ENCODE assay signal across 14 mouse cellular contexts in genomic region chr1:74376396-74376795, GRCm38 (mm10). TPM values are rescaled to one million over a fixed set of nuclear protein-coding genes. Genes with fewer than 3 reads are reported as not detected.
DNase-seq lines count a peak whose midpoint lies in the region; ATAC-seq and TF ChIP-seq lines count a peak whose summit lies in the region.
"Had no signal": no experiment of that assay in that cellular context is flagged by ENCODE, and none has a peak within 500 bp of the region (broad histone marks: within the 10 kb centered on the region; RNA-seq: fewer than 3 reads in every experiment).

No protein-coding gene starts in this region.

- no peaks in the 10 kb centered on the region for H3K36me3 ChIP-seq in forebrain, embryonic 10.5 days (replicated peaks)
- no peaks in the 10 kb centered on the region for H3K36me3 ChIP-seq in forebrain, embryonic 15.5 days
- H3K36me3 ChIP-seq in liver, adult 2 months (ENCODE audit: control insufficient read depth, insufficient read depth, low read length) = no peaks in the 10 kb centered on the region
- no peaks in the 10 kb centered on the region for H3K36me3 ChIP-seq in liver, embryonic 12.5 days
- no peaks in the 10 kb centered on the region for H3K36me3 ChIP-seq in ES-E14 (ENCODE audit: control insufficient read depth, insufficient read depth, low read length, poor library complexity, severe bottlenecking)

- H3K79me2 ChIP-seq in liver, adult 2 months (ENCODE audit: control insufficient read depth, insufficient read depth, low read length) = no peaks in the 10 kb centered on the region

- no peak for TF ChIP-seq CTCF in liver, adult 2 months (IDR thresholded peaks at IDR 0.05; ENCODE audit: low read depth, low read length)

- H3K9ac ChIP-seq in forebrain, embryonic 15.5 days (replicated peaks) = no peak overlapping the region
- no peak overlapping the region for H3K9ac ChIP-seq in liver, adult 2 months (ENCODE audit: low read depth, low read length)
- H3K9ac ChIP-seq in liver, embryonic 12.5 days = no peak overlapping the region
- H3K9ac ChIP-seq in ES-E14 (ENCODE audit: insufficient read depth, low read depth, low read length, poor library complexity, severe bottlenecking) = no peak overlapping the region
- H3K9ac ChIP-seq: liver, embryonic 14.5 days had no signal

- no peak for ATAC-seq in forebrain, embryonic 15.5 days (replicated peaks)
- no peak for ATAC-seq in liver, embryonic 12.5 days

- in situ Hi-C loops in ES-E14 (cut with MboI; ENCODE audit: low sequenced_read_pairs in 2 of 2, unreplicated experiment in 2 of 2) = no loop called here

- intact Hi-C loops in gastrocnemius, postnatal 14 days (cut with DNase I; ENCODE audit: low total_unique reads) = no loop called here

- H3K27me3 ChIP-seq in forebrain, embryonic 10.5 days (ENCODE audit: poor library complexity, severe bottlenecking) = no peaks in the 10 kb centered on the region
- no peaks in the 10 kb centered on the region for H3K27me3 ChIP-seq in forebrain, embryonic 15.5 days
- no peaks in the 10 kb centered on the region for H3K27me3 ChIP-seq in liver, adult 2 months (ENCODE audit: control insufficient read depth, insufficient read depth, low read length)
- H3K27me3 ChIP-seq in liver, embryonic 12.5 days (replicated peaks) = peaks cover 6% of the 10 kb centered on the region; the same call in 1 of the 2 replicates

- WGBS in forebrain, embryonic 10.5 days = 92% methylated on average over 4 of the region's 4 CpGs
- WGBS in forebrain, embryonic 15.5 days = 79% methylated on average over 4 of the region's 4 CpGs
- 89% methylated on average over 4 of the region's 4 CpGs for WGBS in liver, adult 2 months
- 58% methylated on average over 4 of the region's 4 CpGs for WGBS in liver, embryonic 12.5 days (ENCODE audit: insufficient replicate concordance)

- peaks cover 19% of the 10 kb centered on the region for H3K4me1 ChIP-seq in forebrain, embryonic 10.5 days
- H3K4me1 ChIP-seq in forebrain, embryonic 15.5 days = no peaks in the 10 kb centered on the region
- H3K4me1 ChIP-seq in liver, adult 2 months (ENCODE audit: control insufficient read depth, insufficient read depth, low read length) = peaks cover 11% of the 10 kb centered on the region
- H3K4me1 ChIP-seq in liver, embryonic 12.5 days = peaks cover 34% of the 10 kb centered on the region
- peaks cover 0 to 13% of the 10 kb centered on the region in 2 experiments; a peak in 2 of 4 replicates for H3K4me1 ChIP-seq in ES-E14 (ENCODE audit: control insufficient read depth in 2 of 2, insufficient read depth in 2 of 2, low read length in 2 of 2, poor library complexity in 1 of 2)

- H3K4me3 ChIP-seq in forebrain, embryonic 10.5 days = no peak overlapping the region
- H3K4me3 ChIP-seq in forebrain, embryonic 15.5 days = no peak overlapping the region
- H3K4me3 ChIP-seq in liver, adult 2 months (ENCODE audit: insufficient read depth, low read depth, low read length) = peak overlapping the region; percentile 18; the same call in 1 of the 2 replicates
- no peak overlapping the region for H3K4me3 ChIP-seq in liver, embryonic 12.5 days
- H3K4me3 ChIP-seq in ES-E14 (ENCODE audit: insufficient read depth in 1 of 2, low read depth in 1 of 2, low read length in 2 of 2, poor library complexity in 1 of 2, severe bottlenecking in 1 of 2) = no peak overlapping the region

- no peak for TF ChIP-seq POLR2A in liver, adult 2 months (IDR thresholded peaks at IDR 0.05; ENCODE audit: extremely low read depth, insufficient read depth, low read length)

- no peaks in the 10 kb centered on the region for H3K9me3 ChIP-seq in forebrain, embryonic 10.5 days
- no peaks in the 10 kb centered on the region for H3K9me3 ChIP-seq in forebrain, embryonic 15.5 days
- H3K9me3 ChIP-seq in liver, embryonic 12.5 days (replicated peaks) = no peaks in the 10 kb centered on the region
- no peaks in the 10 kb centered on the region for H3K9me3 ChIP-seq in ES-E14 (ENCODE audit: control insufficient read depth, insufficient read depth, low read depth, low read length)

- no peak for DNase-seq in forebrain, embryonic 10.5 days (ENCODE audit: extremely low spot score, low spot score)
- DNase-seq in liver, adult 2 months (ENCODE audit: extremely low read depth, low read depth, low spot score) = no peak
- no peak for DNase-seq in ES-E14 (ENCODE audit: low read depth, low spot score)
- peak; percentile 63 for DNase-seq in gastrocnemius, postnatal 14 days
- DNase-seq in right cerebral cortex, postnatal 10 days (ENCODE audit: low spot score in 2 of 2) = no peak
- no peak for DNase-seq in embryo, embryonic 10 days (ENCODE audit: low spot score)
- DNase-seq: B cell, adult 2 months; kidney, adult 18-20 months; spleen, adult 18-20 months; thymus, adult 18-20 months had no signal

- H3K4me2 ChIP-seq in forebrain, embryonic 15.5 days (replicated peaks) = no peak overlapping the region
- no peak overlapping the region for H3K4me2 ChIP-seq in liver, embryonic 12.5 days

- H3K27ac ChIP-seq in forebrain, embryonic 10.5 days = 0 out of 2 replicates have a peak overlapping the region, but pooled peaks have one; percentile 37
- no peak overlapping the region for H3K27ac ChIP-seq in forebrain, embryonic 15.5 days (replicated peaks)
- H3K27ac ChIP-seq in liver, adult 2 months (replicated peaks; ENCODE audit: insufficient read depth, low read depth, low read length) = 0 out of 2 replicates have a peak overlapping the region, but pooled peaks have one; percentile 12
- no peak overlapping the region for H3K27ac ChIP-seq in liver, embryonic 12.5 days
- no peak overlapping the region for H3K27ac ChIP-seq in ES-E14 (ENCODE audit: insufficient read depth, low read depth, low read length, poor library complexity, severe bottlenecking)
- H3K27ac ChIP-seq: liver, embryonic 14.5 days had no signal

TF ChIP-seq in ES-E14, 5 proteins besides CTCF, POLR2A, EP300 and RAD21:
- peak; percentile 56; the same call in 1 of the 2 replicates for TF ChIP-seq MAFK (IDR thresholded peaks at IDR 0.05; ENCODE audit: insufficient read depth, low read depth, low read length)
- TF ChIP-seq ZC3H11A (IDR thresholded peaks at IDR 0.05; ENCODE audit: borderline replicate concordance, low read depth, low read length) = no peak

RNA-seq across cellular contexts. Expression of gene Slc11a1, which starts 1.4 kb away (rescaled TPM):
- polyA plus RNA-seq in forebrain, embryonic 10.5 days (2016; fragmentation: Nextera tagmentation; extraction: Ambion mirVana) = 2.7 and 2.9 TPM in 2 replicates
- polyA plus RNA-seq in forebrain, embryonic 15.5 days (2015; fragmentation: Nextera tagmentation; extraction: Ambion mirVana) = 1.9 and 3.2 TPM in 2 replicates
- total RNA-seq in liver, adult 2 months (2014; rRNA removed) = 17.5 and 23.4 TPM in 2 replicates
- polyA plus RNA-seq in liver, adult 2 months (2012; rRNA removed) = 10.8 and 21.4 TPM in 2 replicates
- 8.6 and 9.0 TPM in 2 replicates for polyA plus RNA-seq in liver, embryonic 12.5 days (2016; fragmentation: Nextera tagmentation; extraction: Ambion mirVana)
- total RNA-seq in ES-E14 (2012; rRNA removed) = 19.9 and 44.4 TPM in 2 replicates
- 1 to 10 TPM; 2.5 to 4.5 TPM for total RNA-seq in gastrocnemius, postnatal 14 days (2021)

RNA-seq across cellular contexts. Expression of gene Catip, which starts 14.5 kb away (rescaled TPM):
- 0.12 and 0.34 TPM in 2 replicates for polyA plus RNA-seq in forebrain, embryonic 10.5 days (2016; fragmentation: Nextera tagmentation; extraction: Ambion mirVana)
- 0.38 and 1.2 TPM in 2 replicates for polyA plus RNA-seq in forebrain, embryonic 15.5 days (2015; fragmentation: Nextera tagmentation; extraction: Ambion mirVana)
- 0.09 TPM in 1 of 2 replicates, not detected in the other for total RNA-seq in liver, adult 2 months (2014; rRNA removed)
- polyA plus RNA-seq in liver, adult 2 months (2012; rRNA removed) = 0.09 TPM in 1 of 2 replicates, not detected in the other
- 0.11 and 0.14 TPM in 2 replicates for polyA plus RNA-seq in liver, embryonic 12.5 days (2016; fragmentation: Nextera tagmentation; extraction: Ambion mirVana)
- 7.3 and 9.1 TPM in 2 replicates for total RNA-seq in ES-E14 (2012; rRNA removed)
- under 1 TPM; 0.10 to 0.20 TPM for total RNA-seq in gastrocnemius, postnatal 14 days (2021)
- total RNA-seq: megakaryocyte-erythroid progenitor cell, adult 5-6 weeks had no signal

RNA-seq across cellular contexts. Expression of gene Ctdsp1, which starts 14.9 kb away (rescaled TPM):
- 38.0 and 38.2 TPM in 2 replicates for polyA plus RNA-seq in forebrain, embryonic 10.5 days (2016; fragmentation: Nextera tagmentation; extraction: Ambion mirVana)
- polyA plus RNA-seq in forebrain, embryonic 15.5 days (2015; fragmentation: Nextera tagmentation; extraction: Ambion mirVana) = 21.4 and 22.4 TPM in 2 replicates
- total RNA-seq in liver, adult 2 months (2014; rRNA removed) = 27.1 and 41.9 TPM in 2 replicates
- polyA plus RNA-seq in liver, adult 2 months (2012; rRNA removed) = 167 and 185 TPM in 2 replicates
- 42.0 and 42.4 TPM in 2 replicates for polyA plus RNA-seq in liver, embryonic 12.5 days (2016; fragmentation: Nextera tagmentation; extraction: Ambion mirVana)
- 17.3 and 17.9 TPM in 2 replicates for total RNA-seq in ES-E14 (2012; rRNA removed)
- 10 to 100 TPM; 88.2 to 88.5 TPM for total RNA-seq in gastrocnemius, postnatal 14 days (2021)

RNA-seq across cellular contexts. Expression of gene Vil1, which starts 32.8 kb away (rescaled TPM):
- 0.12 and 0.17 TPM in 2 replicates for polyA plus RNA-seq in forebrain, embryonic 10.5 days (2016; fragmentation: Nextera tagmentation; extraction: Ambion mirVana)
- 0.27 and 0.29 TPM in 2 replicates for polyA plus RNA-seq in forebrain, embryonic 15.5 days (2015; fragmentation: Nextera tagmentation; extraction: Ambion mirVana)
- 0.13 and 0.18 TPM in 2 replicates for total RNA-seq in liver, adult 2 months (2014; rRNA removed)
- polyA plus RNA-seq in liver, adult 2 months (2012; rRNA removed) = 0.22 and 0.26 TPM in 2 replicates
- 0.81 and 0.93 TPM in 2 replicates for polyA plus RNA-seq in liver, embryonic 12.5 days (2016; fragmentation: Nextera tagmentation; extraction: Ambion mirVana)
- total RNA-seq in ES-E14 (2012; rRNA removed) = 1.2 and 1.4 TPM in 2 replicates
- under 1 TPM; 0.27 TPM for total RNA-seq in gastrocnemius, postnatal 14 days (2021)
- total RNA-seq: megakaryocyte-erythroid progenitor cell, adult 5-6 weeks had no signal

Comparison
In these comparisons a context has a peak if more than half of its experiments do, and no peak if none do; other contexts are left out.
1. H3K27ac ChIP-seq: peak in forebrain, embryonic 10.5 days (single experiment) and liver, adult 2 months (single experiment); none in forebrain, embryonic 15.5 days (single experiment), liver, embryonic 12.5 days (single experiment) and ES-E14 (single experiment).